Mouse (Mus musculus): ENCODE measurements around the gene Unc5a.

DNA sequence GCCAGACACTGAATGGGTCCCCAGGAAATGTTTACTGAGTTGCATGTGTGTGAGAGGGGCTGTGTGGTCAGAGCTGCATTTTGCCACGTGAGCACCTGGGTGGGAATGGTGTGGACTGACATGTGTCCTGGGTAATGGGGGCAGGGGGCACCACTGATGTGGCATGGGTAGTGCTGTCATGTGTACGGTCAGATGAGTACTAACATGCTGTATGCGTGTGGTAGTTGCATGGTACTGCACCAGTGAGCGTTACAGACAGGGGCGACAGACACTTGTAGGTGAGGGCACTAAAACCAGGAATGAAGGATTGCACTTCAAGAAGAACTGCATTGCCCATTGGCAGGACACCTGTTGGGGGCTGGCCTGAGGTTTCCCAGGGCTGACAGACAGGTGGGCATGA lies 2.0 kb downstream of the Unc5a start:
- no peak for TF ChIP-seq GATA1 (IDR thresholded peaks at IDR 0.05; ENCODE audit: borderline replicate concordance, low read length)
- no peak for TF ChIP-seq CTCF (IDR thresholded peaks at IDR 0.05; ENCODE audit: low read depth, low read length)
- TF ChIP-seq TAL1 (conservative IDR thresholded peaks at IDR 0.05; ENCODE audit: low read depth, low read length): no peak
